Mouse (Mus musculus) lung, postnatal 10 days (tissue): ENCODE results near the gene Cdh22.
A peak's percentile ranks its signal among the peaks of the same experiment; 100 is the strongest.

Experiments
- DNase-seq: peaks from one replicate; pipeline ENCODE4 v3.0.0; 2021

The Cdh22 gene

DNA sequence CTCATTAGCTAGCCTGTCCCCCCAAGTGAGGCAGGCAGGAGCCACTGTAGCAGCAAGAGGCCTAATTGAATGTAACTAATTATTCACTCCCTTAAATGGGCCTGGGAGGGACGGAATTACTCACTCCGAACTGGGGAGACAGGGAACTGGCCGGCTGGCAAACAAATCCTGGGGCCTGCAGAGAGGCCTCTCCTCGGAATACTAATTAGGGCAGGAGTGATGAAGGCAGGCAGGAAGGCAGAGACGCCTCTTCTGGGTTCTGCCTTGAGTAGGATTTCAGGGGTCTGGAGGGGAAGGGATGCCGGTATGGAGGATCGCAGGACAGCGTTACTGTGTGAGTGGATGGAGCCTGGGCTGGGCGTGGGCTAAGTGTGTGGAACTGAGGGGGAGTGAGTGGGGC lies 157.6 kb downstream of the Cdh22 start:
- no peak for DNase-seq

- peak; percentile 82 for DNase-seq
Observed at GRCm38 (mm10) chr2:165074937-165075336, 159.7 kb downstream of the Cdh22 start.

GRCm38 (mm10) chr2:165074081-165074884 lies 160.4 kb downstream of the Cdh22 start:
- no peak for DNase-seq

- no peak for DNase-seq
Observed at GRCm38 (mm10) chr2:165073381-165073781, 161.3 kb downstream of the Cdh22 start.

- DNase-seq, result peak; percentile 85
Observed at GRCm38 (mm10) chr2:165070096-165070816, 164.4 kb downstream of the Cdh22 start.

GRCm38 (mm10) chr2:165068806-165069205 lies 165.8 kb downstream of the Cdh22 start:
- DNase-seq, result peak; percentile 16

- DNase-seq, result peak; percentile 14
Observed at GRCm38 (mm10) chr2:165064489-165064888, 170.2 kb downstream of the Cdh22 start.

DNA sequence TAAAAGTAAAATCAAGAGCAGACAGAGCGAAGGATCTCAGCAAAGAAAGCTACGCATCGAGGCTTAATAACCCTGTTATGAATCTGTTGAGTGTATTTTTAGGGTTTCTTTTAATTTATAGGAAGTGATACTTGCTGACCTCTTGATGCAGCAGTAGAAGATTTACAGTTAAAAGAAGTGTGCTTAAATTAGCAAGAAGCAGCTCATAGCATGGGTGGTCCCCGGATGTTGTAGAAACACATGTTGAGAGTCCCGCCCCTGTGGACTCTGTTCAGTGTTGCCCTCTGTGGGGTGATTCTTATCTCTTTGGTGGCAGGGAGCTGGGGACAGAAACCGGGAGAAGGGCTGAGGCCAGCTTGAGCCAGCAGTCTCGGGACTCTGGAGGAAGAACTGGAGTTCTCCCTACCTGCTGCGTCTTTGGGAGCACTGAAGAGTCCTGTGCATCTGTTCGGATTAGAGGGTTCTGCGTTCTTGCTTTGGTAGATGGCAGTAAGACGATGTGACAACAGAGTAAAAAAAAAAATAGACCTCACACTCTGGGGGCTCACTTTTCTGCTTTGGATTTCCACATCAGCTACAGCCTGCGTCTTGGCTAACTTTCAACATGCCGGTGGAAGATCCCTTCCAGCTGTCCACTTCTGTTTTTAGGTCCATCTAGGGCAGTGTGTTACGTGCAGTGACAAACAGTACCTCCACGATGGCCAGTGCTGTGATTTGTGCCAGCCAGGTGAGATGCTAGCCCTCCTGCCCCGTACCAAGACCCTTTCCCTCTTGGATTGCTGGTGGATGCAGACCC lies 172.8 kb downstream of the Cdh22 start:
- peak; percentile 71 for DNase-seq
